Mouse (Mus musculus) lung, adult 18-20 months (tissue): ENCODE data around the gene Otulinl.

ENCODE experiments used
- DNase-seq, 2 experiments: peaks; one replicate each; pipeline ENCODE4 v3.0.0; 2022; ENCODE audit warnings: mixed read lengths in 2 of 2

The Otulinl gene

GRCm38 (mm10) chr15:27612533-27613221 is 68.7 kb downstream of the Otulinl start:
- DNase-seq = peak; percentile 56

- DNase-seq = no peak
Measured at GRCm38 (mm10) chr15:27609554-27609953, 71.8 kb downstream of the Otulinl start.

- no peak for DNase-seq
Measured at GRCm38 (mm10) chr15:27605252-27605651, 76.1 kb downstream of the Otulinl start.
